Comparison of ENCODE assay signal across 22 mouse cellular contexts in genomic region chrX:94049048-94049447, GRCm38 (mm10).
DNase-seq lines count a peak whose midpoint lies in the region; ATAC-seq and TF ChIP-seq lines count a peak whose summit lies in the region.
"Had no signal": no experiment of that assay in that cellular context is flagged by ENCODE, and none has a peak within 500 bp of the region (broad histone marks: within the 10 kb centered on the region; RNA-seq: fewer than 3 reads in every experiment).

No protein-coding gene starts in this region.

- 47% methylated on average over 3 of the region's 3 CpGs for WGBS in heart, embryonic 15.5 days
- whole genome bisulfite sequencing in heart, adult 2 months = 70% methylated on average over 3 of the region's 3 CpGs
- WGBS in limb, embryonic 15.5 days = 62% methylated on average over 3 of the region's 3 CpGs
- WGBS in midbrain, embryonic 16.5 days = 85% methylated on average over 3 of the region's 3 CpGs

- H3K27ac ChIP-seq in heart, embryonic 15.5 days = peak overlapping the region; percentile 46
- H3K27ac ChIP-seq in heart, adult 2 months = no peak overlapping the region
- peak overlapping the region; percentile 32; the same call in 1 of the 2 replicates for H3K27ac ChIP-seq in testis, adult 2 months (ENCODE audit: control insufficient read depth, insufficient read depth, low read depth, low read length)
- H3K27ac ChIP-seq in limb, embryonic 15.5 days = peak overlapping the region; percentile 38; the same call in 1 of the 2 replicates
- H3K27ac ChIP-seq in midbrain, embryonic 16.5 days (ENCODE audit: low read length) = no peak overlapping the region
- H3K27ac ChIP-seq: embryonic facial prominence, embryonic 13.5 days; forebrain, embryonic 10.5 days; hindbrain, embryonic 12.5 days had no signal

- H3K36me3 ChIP-seq in heart, embryonic 15.5 days = no peaks in the 10 kb centered on the region
- H3K36me3 ChIP-seq in heart, adult 2 months (ENCODE audit: control insufficient read depth, insufficient read depth, low read length) = no peaks in the 10 kb centered on the region
- H3K36me3 ChIP-seq in testis, adult 2 months (ENCODE audit: control insufficient read depth, insufficient read depth, low read length) = no peaks in the 10 kb centered on the region
- H3K36me3 ChIP-seq in limb, embryonic 15.5 days = no peaks in the 10 kb centered on the region
- H3K36me3 ChIP-seq in midbrain, embryonic 16.5 days (ENCODE audit: control insufficient read depth, insufficient read depth, low read length) = no peaks in the 10 kb centered on the region
- H3K36me3 ChIP-seq: embryonic facial prominence, embryonic 13.5 days; forebrain, embryonic 10.5 days; heart, embryonic 12.5 days; hindbrain, embryonic 12.5 days had no signal

- no peak for TF ChIP-seq POLR2A in heart, adult 2 months (IDR thresholded peaks at IDR 0.05; ENCODE audit: insufficient read depth, low read depth, low read length)
- TF ChIP-seq POLR2A in testis, adult 2 months (IDR thresholded peaks at IDR 0.05; ENCODE audit: control insufficient read depth, low read depth, low read length) = no peak

- H3K4me1 ChIP-seq in heart, embryonic 15.5 days (replicated peaks) = peaks cover 7% of the 10 kb centered on the region; the same call in 1 of the 2 replicates
- no peaks in the 10 kb centered on the region; the same call in 1 of the 2 replicates for H3K4me1 ChIP-seq in heart, adult 2 months (ENCODE audit: control insufficient read depth, insufficient read depth, low read length)
- no peaks in the 10 kb centered on the region for H3K4me1 ChIP-seq in testis, adult 2 months (ENCODE audit: control insufficient read depth, insufficient read depth, low read length)
- 0 out of 2 replicates have a peak, but pooled peaks cover 2% of the 10 kb centered on the region for H3K4me1 ChIP-seq in limb, embryonic 15.5 days
- H3K4me1 ChIP-seq in midbrain, embryonic 16.5 days (ENCODE audit: control insufficient read depth, insufficient read depth, low read length) = no peaks in the 10 kb centered on the region
- H3K4me1 ChIP-seq: embryonic facial prominence, embryonic 13.5 days; forebrain, embryonic 10.5 days; heart, embryonic 12.5 days; hindbrain, embryonic 12.5 days had no signal

- no peak for TF ChIP-seq EP300 in heart, adult 2 months (IDR thresholded peaks at IDR 0.05; ENCODE audit: insufficient read depth, low read depth, low read length)

- H3K9me3 ChIP-seq in heart, embryonic 15.5 days (replicated peaks) = no peaks in the 10 kb centered on the region
- no peaks in the 10 kb centered on the region for H3K9me3 ChIP-seq in limb, embryonic 15.5 days
- H3K9me3 ChIP-seq in midbrain, embryonic 16.5 days (replicated peaks; ENCODE audit: control insufficient read depth, low read length, poor library complexity, severe bottlenecking) = no peaks in the 10 kb centered on the region
- H3K9me3 ChIP-seq: embryonic facial prominence, embryonic 13.5 days; forebrain, embryonic 10.5 days; heart, embryonic 12.5 days; hindbrain, embryonic 12.5 days had no signal

- no peak for ATAC-seq in heart, embryonic 15.5 days (replicated peaks; ENCODE audit: insufficient number of reproducible peaks, insufficient read depth, low FRiP score, low read depth)
- no peak for ATAC-seq in limb, embryonic 15.5 days (ENCODE audit: insufficient number of reproducible peaks, low FRiP score, low TSS enrichment, low read depth)
- ATAC-seq in midbrain, embryonic 16.5 days = no peak
- ATAC-seq: forebrain, embryonic 14.5 days; hindbrain, embryonic 16.5 days; inflammation-experienced regulatory T-cells, adult 6 months; intestine, postnatal 0 days had no signal

- H3K79me2 ChIP-seq in heart, adult 2 months (replicated peaks; ENCODE audit: control insufficient read depth, insufficient read depth, low read length) = no peaks in the 10 kb centered on the region

- no peak for DNase-seq in heart, adult 2 months
- DNase-seq in testis, postnatal 10 days (ENCODE audit: low spot score) = no peak
- DNase-seq: adrenal gland, adult 8-10 months; adrenal gland, postnatal 36 days; cerebellum, adult 2 months; cerebellum, postnatal 14 days; embryo, embryonic 11 days; gastrocnemius, postnatal 36 days; heart, adult 18-20 months had no signal

- H3K4me2 ChIP-seq in heart, embryonic 15.5 days = no peak overlapping the region
- H3K4me2 ChIP-seq in limb, embryonic 15.5 days = no peak overlapping the region
- H3K4me2 ChIP-seq in midbrain, embryonic 16.5 days (ENCODE audit: low read length) = no peak overlapping the region
- H3K4me2 ChIP-seq: embryonic facial prominence, embryonic 13.5 days; heart, embryonic 12.5 days; hindbrain, embryonic 12.5 days had no signal

- no peak overlapping the region for H3K9ac ChIP-seq in heart, embryonic 15.5 days
- H3K9ac ChIP-seq in heart, adult 2 months (ENCODE audit: low read depth, low read length) = no peak overlapping the region
- H3K9ac ChIP-seq in limb, embryonic 15.5 days = no peak overlapping the region
- H3K9ac ChIP-seq in midbrain, embryonic 16.5 days (ENCODE audit: low read depth, low read length) = no peak overlapping the region
- H3K9ac ChIP-seq: embryonic facial prominence, embryonic 13.5 days; heart, embryonic 12.5 days; hindbrain, embryonic 12.5 days had no signal

- H3K27me3 ChIP-seq in heart, embryonic 15.5 days = no peaks in the 10 kb centered on the region; the same call in 1 of the 2 replicates
- H3K27me3 ChIP-seq in heart, adult 2 months (ENCODE audit: control insufficient read depth, insufficient read depth, low read length) = no peaks in the 10 kb centered on the region
- H3K27me3 ChIP-seq in testis, adult 2 months (ENCODE audit: control insufficient read depth, insufficient read depth, low read length) = no peaks in the 10 kb centered on the region
- peaks cover 25% of the 10 kb centered on the region for H3K27me3 ChIP-seq in limb, embryonic 15.5 days
- H3K27me3 ChIP-seq in midbrain, embryonic 16.5 days (ENCODE audit: control insufficient read depth, insufficient read depth, low read depth, low read length) = no peaks in the 10 kb centered on the region

- intact Hi-C loops in heart, adult 2 months (cut with DNase I) = loop anchor here (5.0 kb wide), 1 partner anchor 68 kb away; no protein-coding TSS in a partner anchor

- TF ChIP-seq CTCF in heart, adult 2 months (IDR thresholded peaks at IDR 0.05) = no peak
- no peak for TF ChIP-seq CTCF in testis, adult 2 months (IDR thresholded peaks at IDR 0.05; ENCODE audit: control insufficient read depth, insufficient read depth, insufficient replicate concordance, low read depth, low read length)

- no peak overlapping the region for H3K4me3 ChIP-seq in heart, embryonic 15.5 days
- no peak overlapping the region for H3K4me3 ChIP-seq in heart, adult 2 months
- H3K4me3 ChIP-seq in testis, adult 2 months (ENCODE audit: control insufficient read depth, low read depth, low read length) = no peak overlapping the region
- H3K4me3 ChIP-seq in limb, embryonic 15.5 days = no peak overlapping the region
- no peak overlapping the region for H3K4me3 ChIP-seq in midbrain, embryonic 16.5 days (ENCODE audit: low read depth, low read length)
- H3K4me3 ChIP-seq: embryonic facial prominence, embryonic 13.5 days; erythroblast, embryonic 14.5 days; forebrain, embryonic 10.5 days; heart, embryonic 12.5 days; hindbrain, embryonic 12.5 days had no signal

Comparison
In these comparisons a context has a peak if more than half of its experiments do, and no peak if none do; other contexts are left out.
1. H3K27ac ChIP-seq: peak in heart, embryonic 15.5 days (single experiment), testis, adult 2 months (single experiment) and limb, embryonic 15.5 days (single experiment); none in heart, adult 2 months (single experiment) and midbrain, embryonic 16.5 days (single experiment).